Mouse (Mus musculus): ENCODE measurements around the gene Sept9.

- TF ChIP-seq CTCF (IDR thresholded peaks at IDR 0.05; ENCODE audit: low read depth, low read length) (no peak), TAL1 (conservative IDR thresholded peaks at IDR 0.05; ENCODE audit: low read depth, low read length) (no peak), POLR2AphosphoS5 (IDR thresholded peaks at IDR 0.05; ENCODE audit: insufficient replicate concordance, low read depth, low read length) (no peak)
Measured at GRCm38 (mm10) chr11:117278514-117278913, 79.1 kb downstream of the Sept9 start.

Data from G1E (cell line).